Comparison of ENCODE assay signal across 8 mouse cellular contexts in genomic region chr6:72655309-72656052, GRCm38 (mm10). TPM values are rescaled to one million over a fixed set of nuclear protein-coding genes. Genes with fewer than 3 reads are reported as not detected.
A peak's percentile ranks its signal among the peaks of the same experiment; 100 is the strongest.
DNase-seq lines count a peak whose midpoint lies in the region; ATAC-seq and TF ChIP-seq lines count a peak whose summit lies in the region.

No protein-coding gene starts in this region.

- ATAC-seq in hindbrain, embryonic 12.5 days (ENCODE audit: low FRiP score): peak; percentile 79
- peak; percentile 92 for ATAC-seq in limb, embryonic 14.5 days (ENCODE audit: low FRiP score, low read depth)
- ATAC-seq in midbrain, postnatal 0 days (ENCODE audit: low FRiP score): peak; percentile 81
- ATAC-seq in megakaryocyte progenitor cell, adult 5-6 weeks (replicated peaks; ENCODE audit: poor library complexity): no peak

- H3K9ac ChIP-seq in hindbrain, embryonic 12.5 days: 0 out of 2 replicates have a peak overlapping the region, but pooled peaks have one; percentile 38
- peak overlapping the region; percentile 28 for H3K9ac ChIP-seq in limb, embryonic 14.5 days (ENCODE audit: low read depth, low read length, severe bottlenecking)
- H3K9ac ChIP-seq in midbrain, postnatal 0 days (replicated peaks; ENCODE audit: low read length, poor library complexity, severe bottlenecking): 0 out of 2 replicates have a peak overlapping the region, but pooled peaks have one; percentile 50

- DNase-seq in CD4-positive, CD25-positive, alpha-beta regulatory T cell, adult 2 months (ENCODE audit: low read depth, low spot score): peak; percentile 20
- DNase-seq in adrenal gland, postnatal 36 days: peak; percentile 83 to 86
- peak; percentile 71 for DNase-seq in gastrocnemius, adult 18-20 months (ENCODE audit: low spot score)
- peak; percentile 96 for DNase-seq in limb, embryonic 14.5 days (ENCODE audit: low spot score)
- DNase-seq in midbrain, postnatal 0 days (ENCODE audit: low spot score): peak; percentile 63
- no peak for DNase-seq in cerebellum, adult 8-10 months

- no peaks in the 10 kb centered on the region for H3K27me3 ChIP-seq in hindbrain, embryonic 12.5 days
- H3K27me3 ChIP-seq in limb, embryonic 14.5 days (ENCODE audit: control insufficient read depth, insufficient read depth, low read length): no peaks in the 10 kb centered on the region
- no peaks in the 10 kb centered on the region for H3K27me3 ChIP-seq in midbrain, postnatal 0 days (ENCODE audit: insufficient read depth, low read length)

- peak overlapping the region; percentile 32 for H3K4me3 ChIP-seq in hindbrain, embryonic 12.5 days
- peak overlapping the region; percentile 29 for H3K4me3 ChIP-seq in limb, embryonic 14.5 days (replicated peaks; ENCODE audit: low read length)
- peak overlapping the region; percentile 37 for H3K4me3 ChIP-seq in midbrain, postnatal 0 days (ENCODE audit: low read depth, low read length)

- no peak for TF ChIP-seq CTCF in midbrain, postnatal 0 days (IDR thresholded peaks at IDR 0.05)

- peaks cover 13% of the 10 kb centered on the region; the same call in 1 of the 2 replicates for H3K4me1 ChIP-seq in hindbrain, embryonic 12.5 days
- peaks cover 58% of the 10 kb centered on the region for H3K4me1 ChIP-seq in limb, embryonic 14.5 days (ENCODE audit: control insufficient read depth, insufficient read depth, low read length)
- H3K4me1 ChIP-seq in midbrain, postnatal 0 days (ENCODE audit: insufficient read depth, low read length): peaks cover 7% of the 10 kb centered on the region; the same call in 1 of the 2 replicates

- peak overlapping the region; percentile 86 for H3K27ac ChIP-seq in hindbrain, embryonic 12.5 days
- peak overlapping the region; percentile 89 for H3K27ac ChIP-seq in limb, embryonic 14.5 days (replicated peaks; ENCODE audit: low read depth, low read length)
- peak overlapping the region; percentile 71 for H3K27ac ChIP-seq in midbrain, postnatal 0 days (ENCODE audit: low read depth, low read length)

- 0 out of 2 replicates have a peak, but pooled peaks have one; percentile 16 for TF ChIP-seq POLR2A in limb, embryonic 14.5 days (IDR thresholded peaks at IDR 0.05; ENCODE audit: borderline replicate concordance, extremely low read depth, insufficient read depth, insufficient read length)

- no peaks in the 10 kb centered on the region for H3K36me3 ChIP-seq in hindbrain, embryonic 12.5 days
- H3K36me3 ChIP-seq in limb, embryonic 14.5 days (ENCODE audit: control insufficient read depth, insufficient read depth, low read length): no peaks in the 10 kb centered on the region
- H3K36me3 ChIP-seq in midbrain, postnatal 0 days (ENCODE audit: insufficient read depth, low read length): no peaks in the 10 kb centered on the region

- no peaks in the 10 kb centered on the region for H3K9me3 ChIP-seq in hindbrain, embryonic 12.5 days (replicated peaks)
- no peaks in the 10 kb centered on the region for H3K9me3 ChIP-seq in limb, embryonic 14.5 days (ENCODE audit: control insufficient read depth, low read length)
- no peaks in the 10 kb centered on the region for H3K9me3 ChIP-seq in midbrain, postnatal 0 days (ENCODE audit: low read length)

- 35% methylated on average over 20 of the region's 20 CpGs for WGBS in hindbrain, embryonic 12.5 days
- 8% methylated on average over 20 of the region's 20 CpGs for WGBS in limb, embryonic 14.5 days
- 26% methylated on average over 20 of the region's 20 CpGs for WGBS in midbrain, postnatal 0 days

- peak overlapping the region; percentile 48 for H3K4me2 ChIP-seq in hindbrain, embryonic 12.5 days (replicated peaks)
- peak overlapping the region; percentile 54 for H3K4me2 ChIP-seq in limb, embryonic 14.5 days (replicated peaks; ENCODE audit: low read depth, low read length, severe bottlenecking)
- H3K4me2 ChIP-seq in midbrain, postnatal 0 days (ENCODE audit: low read depth, low read length, poor library complexity, severe bottlenecking): peak overlapping the region; percentile 58

RNA-seq across cellular contexts. Expression of gene Tgoln1, which starts 38.7 kb away (rescaled TPM):
- total RNA-seq in adrenal gland, postnatal 36 days (2021): 100 to 1,000 TPM; 222 to 238 TPM
- total RNA-seq in gastrocnemius, adult 18-20 months (2021): 10 to 100 TPM; 24.0 to 27.9 TPM
- polyA plus RNA-seq in hindbrain, embryonic 12.5 days (2016; fragmentation: Nextera tagmentation; extraction: Ambion mirVana): 38.8 and 39.2 TPM in 2 replicates
- polyA plus RNA-seq in limb, embryonic 14.5 days (2012; rRNA removed): 19.4 and 19.9 TPM in 2 replicates
- 27.6 and 28.1 TPM in 2 replicates for polyA plus RNA-seq in limb, embryonic 14.5 days (2014; fragmentation: Nextera tagmentation; extraction: Ambion mirVana)
- total RNA-seq in midbrain, postnatal 0 days (2014; rRNA removed): 34.2 and 36.2 TPM in 2 replicates
- 37.7 and 39.2 TPM in 2 replicates for polyA plus RNA-seq in midbrain, postnatal 0 days (2015; fragmentation: Nextera tagmentation; extraction: Ambion mirVana)
- 51.5 and 57.9 TPM in 2 replicates for total RNA-seq in megakaryocyte progenitor cell, adult 5-6 weeks (2015)
- 55.1 and 64.4 TPM in 2 replicates for total RNA-seq in megakaryocyte progenitor cell, adult 5-6 weeks (2017)

RNA-seq across cellular contexts. Expression of gene Retsat, which starts 57.2 kb away (rescaled TPM):
- 100 to 1,000 TPM; 295 to 376 TPM for total RNA-seq in adrenal gland, postnatal 36 days (2021)
- 10 to 100 TPM; 62.7 to 71.1 TPM for total RNA-seq in gastrocnemius, adult 18-20 months (2021)
- polyA plus RNA-seq in hindbrain, embryonic 12.5 days (2016; fragmentation: Nextera tagmentation; extraction: Ambion mirVana): 5.8 and 6.9 TPM in 2 replicates
- polyA plus RNA-seq in limb, embryonic 14.5 days (2012; rRNA removed): 8.8 and 10.7 TPM in 2 replicates
- 16.1 and 19.0 TPM in 2 replicates for polyA plus RNA-seq in limb, embryonic 14.5 days (2014; fragmentation: Nextera tagmentation; extraction: Ambion mirVana)
- total RNA-seq in midbrain, postnatal 0 days (2014; rRNA removed): 4.4 and 4.5 TPM in 2 replicates
- 6.8 and 7.5 TPM in 2 replicates for polyA plus RNA-seq in midbrain, postnatal 0 days (2015; fragmentation: Nextera tagmentation; extraction: Ambion mirVana)
- total RNA-seq in megakaryocyte progenitor cell, adult 5-6 weeks (2015): 20.3 and 20.8 TPM in 2 replicates
- total RNA-seq in megakaryocyte progenitor cell, adult 5-6 weeks (2017): 20.0 and 27.5 TPM in 2 replicates

RNA-seq across cellular contexts. Expression of gene Elmod3, which starts 57.3 kb away (rescaled TPM):
- 10 to 100 TPM; 16.0 to 17.4 TPM for total RNA-seq in adrenal gland, postnatal 36 days (2021)
- 1 to 10 TPM; 7.3 to 8.7 TPM for total RNA-seq in gastrocnemius, adult 18-20 months (2021)
- 17.6 and 18.1 TPM in 2 replicates for polyA plus RNA-seq in hindbrain, embryonic 12.5 days (2016; fragmentation: Nextera tagmentation; extraction: Ambion mirVana)
- 13.7 and 18.6 TPM in 2 replicates for polyA plus RNA-seq in limb, embryonic 14.5 days (2012; rRNA removed)
- 19.4 and 20.3 TPM in 2 replicates for polyA plus RNA-seq in limb, embryonic 14.5 days (2014; fragmentation: Nextera tagmentation; extraction: Ambion mirVana)
- 12.5 and 18.3 TPM in 2 replicates for total RNA-seq in midbrain, postnatal 0 days (2014; rRNA removed)
- 16.0 and 17.9 TPM in 2 replicates for polyA plus RNA-seq in midbrain, postnatal 0 days (2015; fragmentation: Nextera tagmentation; extraction: Ambion mirVana)
- 12.9 and 15.6 TPM in 2 replicates for total RNA-seq in megakaryocyte progenitor cell, adult 5-6 weeks (2015)
- 9.7 and 13.8 TPM in 2 replicates for total RNA-seq in megakaryocyte progenitor cell, adult 5-6 weeks (2017)

Comparison
In these comparisons a context has a peak if more than half of its experiments do, and no peak if none do; other contexts are left out.
1. RNA of gene Retsat, which starts 57.2 kb away (total RNA-seq): 295 to 376 TPM in adrenal gland, postnatal 36 days; 62.7 to 71.1 TPM in gastrocnemius, adult 18-20 months, 20.0 to 27.5 TPM in megakaryocyte progenitor cell, adult 5-6 weeks and 4.4 to 4.5 TPM in midbrain, postnatal 0 days; every median in the first group is over 4 times any median in the second.
2. Peak in every context shown above with its lines, with median percentiles within 50 percentile points of each other: H3K27ac ChIP-seq, H3K4me2 ChIP-seq, H3K4me3 ChIP-seq and H3K9ac ChIP-seq.